Mouse (Mus musculus): ENCODE measurements around the gene Agpat2. TPM values are rescaled to one million over a fixed set of nuclear protein-coding genes. Genes with fewer than 3 reads are reported as not detected.

Gene Agpat2
- polyA plus RNA-seq, 1 experiment from 2014 or later, result 17.8 TPM

DNA sequence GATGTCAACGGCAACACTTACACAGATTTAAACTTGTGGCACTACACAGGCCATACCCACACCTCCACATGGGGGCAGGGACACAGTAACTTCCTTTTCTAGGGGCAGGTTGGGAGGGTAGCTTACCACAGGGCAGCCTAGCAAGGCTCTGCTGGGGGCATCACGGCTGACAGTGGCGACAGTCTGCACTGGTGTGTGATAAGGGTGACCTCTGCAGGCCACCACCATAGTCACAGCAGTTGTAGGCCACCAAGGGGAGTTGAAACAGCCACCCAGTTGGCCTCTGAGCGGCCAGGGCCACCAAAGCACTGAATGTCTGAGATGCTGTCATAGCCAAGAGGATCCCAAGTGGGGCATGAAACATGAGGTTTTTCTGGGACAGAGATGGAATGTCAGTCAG is 38.0 kb downstream of the Agpat2 start:
- Histone ChIP-seq H3K27ac (no peak overlapping the region), H3K27me3 (no peaks in the 10 kb centered on the region), H3K4me2 (replicated peaks) (no peak overlapping the region), H3K36me3 (no peaks in the 10 kb centered on the region), H3K9me3 (no peaks in the 10 kb centered on the region), H3K4me1 (0 out of 2 replicates have a peak, but pooled peaks cover 4% of the 10 kb centered on the region), H3K4me3 (no peak overlapping the region), H3K9ac (no peak overlapping the region)
- no peak for ATAC-seq (ENCODE audit: insufficient number of reproducible peaks, insufficient read depth, low FRiP score, low TSS enrichment)
- 21% methylated on average over 4 of the region's 4 CpGs for WGBS

DNA sequence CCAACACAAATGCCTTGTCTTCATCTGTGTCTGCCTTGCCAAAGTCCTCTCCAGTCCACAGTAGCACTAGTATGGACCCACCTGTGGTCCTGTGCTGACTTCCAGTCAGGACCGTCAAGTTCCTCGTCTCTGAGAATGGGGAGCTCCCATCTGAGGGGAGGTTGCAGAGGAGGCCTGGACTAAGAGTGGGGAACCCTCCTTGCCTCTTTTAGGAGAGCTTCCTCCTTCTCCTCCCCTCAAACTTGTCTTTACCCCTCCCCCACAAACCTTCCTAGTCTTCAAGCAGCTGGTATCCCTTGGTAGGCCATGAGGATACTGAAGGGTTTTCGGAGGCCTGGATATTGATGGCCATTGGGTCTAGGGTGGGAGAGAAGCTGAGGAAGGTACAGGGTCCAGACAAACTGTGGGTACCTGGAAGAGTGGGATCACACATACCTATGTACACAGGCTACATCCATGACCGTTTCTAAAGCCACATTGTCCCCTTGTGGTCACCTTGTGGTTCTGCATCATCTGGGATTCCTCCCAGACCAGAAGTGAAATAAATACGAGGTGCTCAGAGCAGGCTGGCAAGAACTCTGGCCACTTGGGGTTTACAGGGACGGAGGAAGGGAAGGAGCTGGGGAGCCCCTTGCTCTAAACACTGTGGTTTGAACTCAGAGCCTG is 42.7 kb downstream of the Agpat2 start:
- no peak overlapping the region for H3K4me3 ChIP-seq
- H3K36me3 ChIP-seq, result no peaks in the 10 kb centered on the region
- peaks cover 8% of the 10 kb centered on the region; the same call in 1 of the 2 replicates for H3K4me1 ChIP-seq
- H3K9me3 ChIP-seq, result no peaks in the 10 kb centered on the region
- peak; percentile 74; the same call in 1 of the 2 replicates for ATAC-seq (ENCODE audit: insufficient number of reproducible peaks, insufficient read depth, low FRiP score, low TSS enrichment)
- H3K27me3 ChIP-seq, result no peaks in the 10 kb centered on the region
- H3K9ac ChIP-seq, result no peak overlapping the region; the same call in 1 of the 2 replicates
- WGBS, result 40% methylated on average over 6 of the region's 6 CpGs
- H3K27ac ChIP-seq, result no peak overlapping the region
- no peak overlapping the region for H3K4me2 ChIP-seq (replicated peaks)

DNA sequence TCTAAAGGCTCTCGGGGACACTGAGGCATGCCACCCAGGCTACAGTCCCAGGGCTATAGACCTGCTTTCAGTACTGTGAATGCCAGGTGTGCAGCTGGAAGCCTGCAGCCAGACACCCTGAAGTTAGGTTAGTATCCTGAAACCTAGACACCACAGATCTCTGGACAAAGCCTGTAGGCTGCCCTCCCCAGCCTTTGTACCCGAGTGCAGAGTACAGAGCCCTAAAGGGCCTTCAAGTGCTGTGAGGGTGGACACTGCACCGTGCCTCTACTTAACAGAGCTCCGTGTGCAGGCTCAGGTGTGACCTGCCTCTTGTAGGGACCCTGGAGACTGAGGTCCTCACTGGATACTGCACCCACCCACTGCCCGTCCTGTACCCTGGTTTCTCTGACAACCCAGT is 43.7 kb downstream of the Agpat2 start:
- Histone ChIP-seq H3K9me3 (no peaks in the 10 kb centered on the region), H3K4me2 (replicated peaks) (no peak overlapping the region), H3K27ac (no peak overlapping the region), H3K9ac (no peak overlapping the region), H3K36me3 (no peaks in the 10 kb centered on the region), H3K4me3 (no peak overlapping the region), H3K4me1 (peaks cover 8% of the 10 kb centered on the region; the same call in 1 of the 2 replicates), H3K27me3 (no peaks in the 10 kb centered on the region)
- no peak for ATAC-seq (ENCODE audit: insufficient number of reproducible peaks, insufficient read depth, low FRiP score, low TSS enrichment)
- WGBS, result 77% methylated on average over 5 of the region's 5 CpGs

DNA sequence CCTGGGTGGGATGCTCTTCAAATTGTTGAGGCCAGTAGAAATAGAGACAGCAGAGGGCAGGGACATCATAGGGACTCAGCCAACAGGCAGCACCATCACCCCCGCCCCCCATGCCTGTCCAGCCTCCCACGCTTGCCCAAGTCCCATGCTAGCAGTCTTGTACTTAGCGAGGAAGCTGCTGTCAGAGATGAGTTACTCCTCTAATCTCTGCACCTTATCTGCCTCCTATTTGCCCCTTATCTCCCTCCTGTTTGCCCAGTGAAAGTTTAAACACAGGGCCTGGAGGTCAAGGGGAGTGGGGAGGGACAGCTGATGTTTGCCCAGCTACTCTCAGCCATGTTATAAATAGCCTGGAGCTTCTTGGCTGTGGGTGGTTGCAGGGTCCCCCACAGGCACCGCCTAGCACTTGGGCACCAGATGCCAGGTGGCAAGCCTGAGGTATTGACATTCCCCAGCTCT is 47.7 kb downstream of the Agpat2 start:
- no peaks in the 10 kb centered on the region for H3K27me3 ChIP-seq
- H3K4me2 ChIP-seq (replicated peaks), result no peak overlapping the region
- H3K4me1 ChIP-seq, result peaks cover 8% of the 10 kb centered on the region; the same call in 1 of the 2 replicates
- 61% methylated on average over 4 of the region's 4 CpGs for WGBS
- ATAC-seq (ENCODE audit: insufficient number of reproducible peaks, insufficient read depth, low FRiP score, low TSS enrichment), result no peak
- no peak overlapping the region for H3K9ac ChIP-seq
- H3K4me3 ChIP-seq, result no peak overlapping the region
- H3K36me3 ChIP-seq, result no peaks in the 10 kb centered on the region
- H3K9me3 ChIP-seq, result no peaks in the 10 kb centered on the region
- no peak overlapping the region for H3K27ac ChIP-seq

DNA sequence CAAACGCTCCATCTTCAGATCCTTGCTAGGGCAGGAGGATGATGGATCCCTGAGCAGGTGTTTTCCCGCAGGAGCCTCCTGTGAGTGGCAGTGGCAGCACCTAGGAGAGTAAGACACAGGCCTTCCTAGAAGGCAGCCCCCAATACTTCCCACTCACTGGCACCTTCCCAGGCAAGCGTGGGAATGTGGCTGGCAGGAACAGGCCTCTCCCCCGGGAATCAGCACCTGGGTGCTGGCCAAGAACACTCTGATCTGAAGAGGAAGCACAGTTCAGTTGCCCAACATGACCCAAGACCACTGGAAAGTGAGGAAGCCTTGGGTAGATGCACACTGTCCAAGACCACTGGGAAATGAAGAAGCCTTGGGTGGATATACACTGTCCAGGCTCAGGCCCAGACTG is 49.1 kb downstream of the Agpat2 start:
- Histone ChIP-seq H3K4me3 (no peak overlapping the region), H3K9me3 (no peaks in the 10 kb centered on the region), H3K27ac (no peak overlapping the region), H3K4me2 (replicated peaks) (no peak overlapping the region), H3K9ac (no peak overlapping the region), H3K4me1 (no peaks in the 10 kb centered on the region), H3K36me3 (no peaks in the 10 kb centered on the region), H3K27me3 (no peaks in the 10 kb centered on the region)
- WGBS, result 83% methylated on average over 4 of the region's 4 CpGs
- no peak for ATAC-seq (ENCODE audit: insufficient number of reproducible peaks, insufficient read depth, low FRiP score, low TSS enrichment)

DNA sequence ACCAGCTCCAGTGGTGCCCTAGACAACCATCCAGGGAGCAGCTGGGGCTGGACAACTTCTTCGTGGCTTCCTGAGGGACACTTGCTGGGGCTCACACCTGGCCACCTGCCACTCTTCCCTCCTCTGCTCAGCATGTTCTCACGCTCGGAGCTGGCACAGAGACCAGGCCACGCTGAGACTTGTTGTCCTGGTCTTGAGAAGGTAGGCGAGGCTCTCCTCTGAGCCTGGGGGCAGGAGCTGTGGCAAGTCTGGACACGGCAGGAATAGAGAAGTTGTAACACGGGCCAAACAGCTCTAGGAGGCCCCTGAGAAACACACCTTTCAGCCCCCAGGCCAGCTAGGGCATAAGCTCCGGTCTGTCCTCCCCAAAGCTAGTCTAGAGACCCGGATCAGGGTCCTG is 50.3 kb downstream of the Agpat2 start:
- Histone ChIP-seq H3K27ac (no peak overlapping the region), H3K4me2 (replicated peaks) (no peak overlapping the region), H3K4me1 (no peaks in the 10 kb centered on the region), H3K4me3 (no peak overlapping the region), H3K9me3 (no peaks in the 10 kb centered on the region), H3K9ac (no peak overlapping the region), H3K36me3 (no peaks in the 10 kb centered on the region), H3K27me3 (no peaks in the 10 kb centered on the region)
- ATAC-seq (ENCODE audit: insufficient number of reproducible peaks, insufficient read depth, low FRiP score, low TSS enrichment), result no peak
- WGBS, result 75% methylated on average over 9 of the region's 9 CpGs

DNA sequence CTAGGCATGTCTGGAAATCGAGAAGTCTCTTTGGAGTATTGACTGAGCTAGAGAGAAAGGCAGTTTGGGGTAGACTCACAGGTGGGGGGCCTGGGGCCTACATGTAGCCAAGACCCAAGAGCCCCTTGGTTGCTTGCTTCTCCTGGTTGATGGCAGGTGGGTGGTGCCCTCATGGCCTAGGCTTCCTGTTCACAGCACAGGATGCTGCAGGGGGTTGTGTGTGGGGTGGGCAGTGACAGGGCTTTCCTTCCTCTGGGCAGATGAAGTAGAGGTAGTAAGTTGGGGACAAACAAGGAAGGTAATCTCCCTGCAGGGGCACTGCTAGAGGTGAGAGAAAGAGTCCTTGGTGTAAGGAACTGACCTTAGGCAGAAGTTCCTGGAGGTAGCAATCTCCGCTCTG is 52.2 kb downstream of the Agpat2 start:
- whole genome bisulfite sequencing, result 85% methylated on average over 2 of the region's 2 CpGs
- Histone ChIP-seq H3K4me2 (replicated peaks) (no peak overlapping the region), H3K27me3 (no peaks in the 10 kb centered on the region), H3K4me3 (no peak overlapping the region), H3K36me3 (no peaks in the 10 kb centered on the region), H3K9me3 (no peaks in the 10 kb centered on the region), H3K27ac (no peak overlapping the region), H3K9ac (no peak overlapping the region), H3K4me1 (peaks cover 10% of the 10 kb centered on the region)
- ATAC-seq (ENCODE audit: insufficient number of reproducible peaks, insufficient read depth, low FRiP score, low TSS enrichment), result no peak

DNA sequence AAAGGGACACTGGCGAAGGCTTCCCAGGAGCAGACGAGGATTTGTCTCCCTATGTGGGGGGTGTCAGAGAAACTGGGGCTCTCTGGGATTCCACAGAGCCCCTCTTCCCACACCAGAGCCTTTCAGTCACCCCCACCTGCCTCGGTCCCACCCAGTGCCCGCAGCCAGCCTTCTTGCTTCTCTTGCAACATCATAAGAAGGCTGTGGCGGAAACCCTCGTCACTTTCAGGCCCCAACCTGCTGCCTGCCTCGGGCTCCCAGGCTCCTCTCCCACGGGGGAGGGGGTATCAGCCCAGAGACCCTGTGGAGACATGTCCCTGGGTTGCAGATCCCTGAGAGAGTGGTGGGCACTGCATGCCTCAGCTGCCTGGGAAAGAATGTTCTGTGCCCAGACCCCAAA is 52.8 kb downstream of the Agpat2 start:
- H3K36me3 ChIP-seq, result no peaks in the 10 kb centered on the region
- no peak overlapping the region for H3K4me3 ChIP-seq
- H3K4me2 ChIP-seq (replicated peaks), result no peak overlapping the region
- H3K9me3 ChIP-seq, result no peaks in the 10 kb centered on the region
- ATAC-seq (ENCODE audit: insufficient number of reproducible peaks, insufficient read depth, low FRiP score, low TSS enrichment), result no peak
- WGBS, result 63% methylated on average over 8 of the region's 8 CpGs
- H3K4me1 ChIP-seq, result peaks cover 11% of the 10 kb centered on the region
- H3K27me3 ChIP-seq, result no peaks in the 10 kb centered on the region
- H3K9ac ChIP-seq, result no peak overlapping the region
- H3K27ac ChIP-seq, result no peak overlapping the region; the same call in 1 of the 2 replicates

DNA sequence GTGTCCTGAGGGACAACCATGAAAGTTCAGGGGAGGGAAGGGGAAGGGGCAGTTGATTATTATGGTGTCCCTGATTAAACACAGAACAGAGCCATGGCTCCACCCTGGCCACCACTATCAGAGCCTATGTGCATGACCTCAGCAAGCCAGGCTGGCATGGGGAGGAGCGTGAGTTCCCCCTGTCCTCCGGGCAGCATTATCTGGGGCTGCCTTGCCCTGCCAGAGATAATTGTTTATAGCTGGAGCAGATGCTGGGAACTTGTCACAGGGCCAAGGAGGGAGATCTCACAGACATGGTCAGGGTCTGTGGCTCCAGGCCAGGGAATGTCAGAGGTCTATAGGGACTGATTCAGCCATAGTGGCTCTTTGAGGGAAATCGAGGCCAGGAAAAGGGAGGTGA is 53.4 kb downstream of the Agpat2 start:
- H3K27me3 ChIP-seq, result no peaks in the 10 kb centered on the region
- peaks cover 11% of the 10 kb centered on the region for H3K4me1 ChIP-seq
- no peak overlapping the region for H3K4me3 ChIP-seq
- H3K4me2 ChIP-seq (replicated peaks), result no peak overlapping the region
- no peaks in the 10 kb centered on the region for H3K9me3 ChIP-seq
- ATAC-seq (ENCODE audit: insufficient number of reproducible peaks, insufficient read depth, low FRiP score, low TSS enrichment), result no peak
- no peaks in the 10 kb centered on the region for H3K36me3 ChIP-seq
- no peak overlapping the region for H3K9ac ChIP-seq
- no peak overlapping the region for H3K27ac ChIP-seq
- WGBS, result 80% methylated on average over 3 of the region's 3 CpGs

DNA sequence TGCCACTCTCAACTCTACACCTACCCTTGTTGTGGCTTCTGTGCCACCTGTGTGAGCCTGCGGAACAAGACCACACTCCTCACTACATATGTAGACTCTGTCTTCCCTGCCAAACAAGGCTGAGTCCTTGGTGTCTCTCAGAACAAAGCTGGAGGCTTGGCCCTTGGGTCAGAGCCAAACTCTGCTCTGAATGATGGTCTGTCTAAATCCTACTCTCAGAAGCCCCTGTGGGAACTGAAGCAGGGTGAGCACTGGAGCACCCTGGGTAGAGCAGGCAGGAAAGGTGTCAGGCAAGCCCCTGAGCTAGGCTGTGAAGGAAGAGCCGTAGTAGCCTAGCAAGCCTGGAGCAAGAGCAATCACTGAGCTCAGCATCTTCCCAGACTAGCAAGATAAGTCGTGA is 54.0 kb downstream of the Agpat2 start:
- no peak overlapping the region for H3K27ac ChIP-seq
- no peaks in the 10 kb centered on the region for H3K27me3 ChIP-seq
- ATAC-seq (ENCODE audit: insufficient number of reproducible peaks, insufficient read depth, low FRiP score, low TSS enrichment), result no peak
- H3K4me1 ChIP-seq, result peaks cover 11% of the 10 kb centered on the region
- WGBS, result 76% methylated on average over 3 of the region's 3 CpGs
- H3K36me3 ChIP-seq, result no peaks in the 10 kb centered on the region
- no peak overlapping the region for H3K4me2 ChIP-seq (replicated peaks)
- no peak overlapping the region for H3K9ac ChIP-seq
- no peaks in the 10 kb centered on the region for H3K9me3 ChIP-seq
- H3K4me3 ChIP-seq, result no peak overlapping the region

DNA sequence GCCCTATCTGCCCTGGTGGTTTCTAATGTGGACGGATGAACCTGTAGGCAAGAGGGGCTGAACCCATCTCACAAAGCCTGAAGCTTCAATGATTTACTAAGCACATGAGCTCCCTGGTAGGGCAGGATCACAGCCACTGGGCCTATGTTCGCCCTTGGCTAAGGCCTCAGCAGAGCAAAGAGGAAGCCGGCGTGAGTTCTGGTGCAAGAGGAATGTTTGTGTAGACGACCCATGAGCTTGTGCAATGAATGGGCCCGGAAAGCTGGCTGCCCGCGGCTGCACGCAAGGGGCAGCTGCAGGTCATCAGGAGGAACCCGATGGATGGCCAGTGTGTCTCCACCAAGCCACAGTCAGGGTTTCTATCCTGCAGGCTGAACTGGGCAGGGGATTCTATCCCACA is 54.4 kb downstream of the Agpat2 start:
- Histone ChIP-seq H3K9ac (no peak overlapping the region), H3K9me3 (no peaks in the 10 kb centered on the region), H3K4me3 (no peak overlapping the region), H3K36me3 (no peaks in the 10 kb centered on the region), H3K4me2 (replicated peaks) (no peak overlapping the region), H3K27me3 (no peaks in the 10 kb centered on the region), H3K4me1 (peaks cover 11% of the 10 kb centered on the region), H3K27ac (no peak overlapping the region)
- 84% methylated on average over 10 of the region's 10 CpGs for WGBS
- no peak for ATAC-seq (ENCODE audit: insufficient number of reproducible peaks, insufficient read depth, low FRiP score, low TSS enrichment)

DNA sequence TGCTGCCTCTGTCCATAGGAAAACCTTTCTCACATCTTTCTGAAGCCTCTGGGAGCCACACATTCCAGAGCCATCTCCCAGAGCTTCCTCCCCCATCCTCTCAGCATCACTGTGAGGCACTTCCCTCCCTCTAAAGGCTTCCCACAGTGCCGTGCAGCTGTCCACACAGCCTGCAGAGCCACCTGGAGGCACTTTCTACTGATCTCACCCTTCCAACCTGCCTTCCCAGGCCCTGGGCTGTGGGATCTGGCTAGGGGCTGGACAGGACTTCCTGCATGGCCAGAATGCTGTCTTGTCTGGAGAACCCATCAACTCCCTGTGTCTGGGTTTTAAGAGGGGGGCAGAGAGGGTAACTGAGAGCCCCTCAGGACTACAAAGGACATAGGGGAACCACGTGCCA is 56.7 kb downstream of the Agpat2 start:
- ATAC-seq (ENCODE audit: insufficient number of reproducible peaks, insufficient read depth, low FRiP score, low TSS enrichment), result peak; percentile 43; the same call in 1 of the 2 replicates
- no peak overlapping the region for H3K27ac ChIP-seq
- WGBS, result 40% methylated on average over 2 of the region's 2 CpGs
- no peak overlapping the region for H3K4me3 ChIP-seq
- no peaks in the 10 kb centered on the region for H3K9me3 ChIP-seq
- no peaks in the 10 kb centered on the region for H3K36me3 ChIP-seq
- peaks cover 11% of the 10 kb centered on the region for H3K4me1 ChIP-seq
- H3K9ac ChIP-seq, result no peak overlapping the region
- no peak overlapping the region for H3K4me2 ChIP-seq (replicated peaks)
- H3K27me3 ChIP-seq, result no peaks in the 10 kb centered on the region

All from embryonic facial prominence, embryonic 12.5 days (tissue).